Mouse (Mus musculus): Measurements from ENCODE around the gene Olfr981. TPM values are rescaled to one million over a fixed set of nuclear protein-coding genes. Genes with fewer than 3 reads are reported as not detected.
"Not testable (repeated sequence)": the region's sequence is repeated elsewhere in the genome, so short reads cannot be mapped to it uniquely, and the experiment has no call there.

Olfr981 gene
- not detected in 2 replicates for polyA plus RNA-seq (2016; fragmentation: Nextera tagmentation; extraction: Ambion mirVana)

- Histone ChIP-seq H3K27me3 (no peaks in the 10 kb centered on the region), H3K36me3 (replicated peaks) (no peaks in the 10 kb centered on the region), H3K27ac (no peak within 1 kb of the TSS), H3K4me2 (no peak within 1 kb of the TSS), H3K9ac (no peak within 1 kb of the TSS), H3K9me3 (no peaks in the 10 kb centered on the region), H3K4me3 (replicated peaks) (no peak within 1 kb of the TSS), H3K4me1 (no peaks in the 10 kb centered on the region)
- ATAC-seq (ENCODE audit: low FRiP score), result no peak
- 78% methylated on average over 2 of the region's 2 CpGs for WGBS
These were observed at the start of gene Olfr981 for GRCm38 (mm10) chr9:40021164-40021563. Gene Olfr981, plus strand, starts transcription at chr9:40021464.

GRCm38 (mm10) chr9:39976581-39977145 lies 44.6 kb upstream of the Olfr981 start:
- not testable (repeated sequence) for ATAC-seq (ENCODE audit: low FRiP score)

GRCm38 (mm10) chr9:39991813-39992212 lies 29.5 kb upstream of the Olfr981 start, which contains the start of gene Olfr978:
Gene Olfr978, plus strand, starts transcription at chr9:39992113.
- Histone ChIP-seq H3K4me1 (no peaks in the 10 kb centered on the region), H3K4me2 (no peak within 1 kb of the TSS), H3K4me3 (replicated peaks) (no peak within 1 kb of the TSS), H3K27ac (no peak within 1 kb of the TSS), H3K27me3 (no peaks in the 10 kb centered on the region), H3K9ac (no peak within 1 kb of the TSS), H3K9me3 (no peaks in the 10 kb centered on the region), H3K36me3 (replicated peaks) (no peaks in the 10 kb centered on the region)
- no peak for ATAC-seq (ENCODE audit: low FRiP score)
- WGBS, result 79% methylated on average over 2 of the region's 2 CpGs

More at GRCm38 (mm10) chr9:39976581-39977145, 44.6 kb upstream of the Olfr981 start:
- H3K9me3 ChIP-seq; H3K27me3 ChIP-seq; H3K9ac ChIP-seq; H3K4me2 ChIP-seq; H3K4me3 ChIP-seq (replicated peaks); H3K4me1 ChIP-seq; H3K27ac ChIP-seq; H3K36me3 ChIP-seq (replicated peaks): not testable (repeated sequence)
- 86% methylated on average over 1 of the region's 1 CpGs for WGBS

GRCm38 (mm10) chr9:40003365-40003764 lies 17.9 kb upstream of the Olfr981 start, which contains the start of gene Olfr979:
Gene Olfr979, minus strand, starts transcription at chr9:40003465.
- H3K36me3 ChIP-seq (replicated peaks), result no peaks in the 10 kb centered on the region
- ATAC-seq (ENCODE audit: low FRiP score), result no peak
- H3K4me3 ChIP-seq (replicated peaks), result no peak within 1 kb of the TSS
- H3K27ac ChIP-seq, result no peak within 1 kb of the TSS
- H3K4me1 ChIP-seq, result no peaks in the 10 kb centered on the region
- H3K9me3 ChIP-seq, result no peaks in the 10 kb centered on the region
- H3K4me2 ChIP-seq, result no peak within 1 kb of the TSS
- 100% methylated on average over 1 of the region's 1 CpGs for WGBS
- H3K9ac ChIP-seq, result no peak within 1 kb of the TSS
- H3K27me3 ChIP-seq, result no peaks in the 10 kb centered on the region

GRCm38 (mm10) chr9:40009482-40009881 lies 11.8 kb upstream of the Olfr981 start, which contains the start of gene Olfr980:
Gene Olfr980, minus strand, starts transcription at chr9:40009582.
- no peak within 1 kb of the TSS for H3K9ac ChIP-seq
- H3K4me3 ChIP-seq (replicated peaks), result no peak within 1 kb of the TSS
- H3K4me1 ChIP-seq, result no peaks in the 10 kb centered on the region
- H3K4me2 ChIP-seq, result no peak within 1 kb of the TSS
- no peaks in the 10 kb centered on the region for H3K9me3 ChIP-seq
- no peaks in the 10 kb centered on the region for H3K27me3 ChIP-seq
- 90% methylated on average over 1 of the region's 1 CpGs for WGBS
- no peak within 1 kb of the TSS for H3K27ac ChIP-seq
- ATAC-seq (ENCODE audit: low FRiP score), result no peak
- no peaks in the 10 kb centered on the region for H3K36me3 ChIP-seq (replicated peaks)

GRCm38 (mm10) chr9:40050138-40050537 lies 28.9 kb downstream of the Olfr981 start:
- 96% methylated on average over 19 of the region's 19 CpGs for WGBS
- H3K27me3 ChIP-seq, result no peaks in the 10 kb centered on the region
- no peaks in the 10 kb centered on the region for H3K4me1 ChIP-seq
- H3K4me2 ChIP-seq, result no peak overlapping the region
- H3K4me3 ChIP-seq (replicated peaks), result no peak overlapping the region
- no peaks in the 10 kb centered on the region for H3K36me3 ChIP-seq (replicated peaks)
- ATAC-seq (ENCODE audit: low FRiP score), result no peak
- no peaks in the 10 kb centered on the region for H3K9me3 ChIP-seq
- H3K27ac ChIP-seq, result no peak overlapping the region
- no peak overlapping the region for H3K9ac ChIP-seq

- no peak for ATAC-seq (ENCODE audit: low FRiP score)
- Histone ChIP-seq H3K9ac (no peak within 1 kb of the TSS), H3K4me1 (no peaks in the 10 kb centered on the region), H3K4me3 (replicated peaks) (no peak within 1 kb of the TSS), H3K9me3 (no peaks in the 10 kb centered on the region), H3K4me2 (no peak within 1 kb of the TSS), H3K36me3 (replicated peaks) (no peaks in the 10 kb centered on the region), H3K27me3 (no peaks in the 10 kb centered on the region), H3K27ac (no peak within 1 kb of the TSS)
- 82% methylated on average over 2 of the region's 2 CpGs for WGBS
These were observed 52.3 kb downstream of the Olfr981 start, which contains the start of gene Olfr982 for GRCm38 (mm10) chr9:40073529-40073928. Gene Olfr982, plus strand, starts transcription at chr9:40073829.

Other genes starting within 250 kb of the Olfr981 start
- gene Olfr968, start 238.2 kb upstream of the Olfr981 start, polyA plus RNA-seq (2016; fragmentation: Nextera tagmentation; extraction: Ambion mirVana), result not detected in 2 replicates
- not detected in 2 replicates for gene Olfr969, start 230.5 kb upstream of the Olfr981 start, polyA plus RNA-seq (2016; fragmentation: Nextera tagmentation; extraction: Ambion mirVana)
- gene Olfr970, start 212.6 kb upstream of the Olfr981 start, polyA plus RNA-seq (2016; fragmentation: Nextera tagmentation; extraction: Ambion mirVana), result not detected in 2 replicates
- not detected in 2 replicates for gene Olfr971, start 184.6 kb upstream of the Olfr981 start, polyA plus RNA-seq (2016; fragmentation: Nextera tagmentation; extraction: Ambion mirVana)
- not detected in 2 replicates for gene Olfr972, start 155.0 kb upstream of the Olfr981 start, polyA plus RNA-seq (2016; fragmentation: Nextera tagmentation; extraction: Ambion mirVana)
- gene Olfr229, start 114.1 kb upstream of the Olfr981 start, polyA plus RNA-seq (2016; fragmentation: Nextera tagmentation; extraction: Ambion mirVana), result not detected in 2 replicates
- not detected in 2 replicates for gene Olfr974, start 84.0 kb upstream of the Olfr981 start, polyA plus RNA-seq (2016; fragmentation: Nextera tagmentation; extraction: Ambion mirVana)
- gene Olfr975, start 69.4 kb upstream of the Olfr981 start, polyA plus RNA-seq (2016; fragmentation: Nextera tagmentation; extraction: Ambion mirVana), result 0.06 TPM in 1 of 2 replicates, not detected in the other
- gene Olfr976, start 60.3 kb upstream of the Olfr981 start, polyA plus RNA-seq (2016; fragmentation: Nextera tagmentation; extraction: Ambion mirVana), result not detected in 2 replicates
- gene Olfr978, start 29.4 kb upstream of the Olfr981 start, polyA plus RNA-seq (2016; fragmentation: Nextera tagmentation; extraction: Ambion mirVana), result not detected in 2 replicates
- gene Olfr979, start 18.0 kb upstream of the Olfr981 start, polyA plus RNA-seq (2016; fragmentation: Nextera tagmentation; extraction: Ambion mirVana), result not detected in 2 replicates
- not detected in 2 replicates for gene Olfr980, start 11.9 kb upstream of the Olfr981 start, polyA plus RNA-seq (2016; fragmentation: Nextera tagmentation; extraction: Ambion mirVana)
- not detected in 2 replicates for gene Olfr982, start 52.4 kb downstream of the Olfr981 start, polyA plus RNA-seq (2016; fragmentation: Nextera tagmentation; extraction: Ambion mirVana)
- gene Olfr983, start 72.1 kb downstream of the Olfr981 start, polyA plus RNA-seq (2016; fragmentation: Nextera tagmentation; extraction: Ambion mirVana), result not detected in 2 replicates
- gene Olfr984, start 92.7 kb downstream of the Olfr981 start, polyA plus RNA-seq (2016; fragmentation: Nextera tagmentation; extraction: Ambion mirVana), result not detected in 2 replicates
- gene Olfr985, start 108.7 kb downstream of the Olfr981 start, polyA plus RNA-seq (2016; fragmentation: Nextera tagmentation; extraction: Ambion mirVana), result not detected in 2 replicates
- gene Tmem225, start 126.7 kb downstream of the Olfr981 start, polyA plus RNA-seq (2016; fragmentation: Nextera tagmentation; extraction: Ambion mirVana), result not detected in 2 replicates
- gene Olfr986, start 159.5 kb downstream of the Olfr981 start, polyA plus RNA-seq (2016; fragmentation: Nextera tagmentation; extraction: Ambion mirVana), result not detected in 2 replicates
- gene Zfp202, start 170.9 kb downstream of the Olfr981 start, polyA plus RNA-seq (2016; fragmentation: Nextera tagmentation; extraction: Ambion mirVana), result 8.2 and 8.4 TPM in 2 replicates
- gene Scn3b, start 247.8 kb downstream of the Olfr981 start, polyA plus RNA-seq (2016; fragmentation: Nextera tagmentation; extraction: Ambion mirVana), result 23.1 and 27.5 TPM in 2 replicates